Comparison of ENCODE assay signal across 8 mouse cellular contexts in the genomic region with DNA sequence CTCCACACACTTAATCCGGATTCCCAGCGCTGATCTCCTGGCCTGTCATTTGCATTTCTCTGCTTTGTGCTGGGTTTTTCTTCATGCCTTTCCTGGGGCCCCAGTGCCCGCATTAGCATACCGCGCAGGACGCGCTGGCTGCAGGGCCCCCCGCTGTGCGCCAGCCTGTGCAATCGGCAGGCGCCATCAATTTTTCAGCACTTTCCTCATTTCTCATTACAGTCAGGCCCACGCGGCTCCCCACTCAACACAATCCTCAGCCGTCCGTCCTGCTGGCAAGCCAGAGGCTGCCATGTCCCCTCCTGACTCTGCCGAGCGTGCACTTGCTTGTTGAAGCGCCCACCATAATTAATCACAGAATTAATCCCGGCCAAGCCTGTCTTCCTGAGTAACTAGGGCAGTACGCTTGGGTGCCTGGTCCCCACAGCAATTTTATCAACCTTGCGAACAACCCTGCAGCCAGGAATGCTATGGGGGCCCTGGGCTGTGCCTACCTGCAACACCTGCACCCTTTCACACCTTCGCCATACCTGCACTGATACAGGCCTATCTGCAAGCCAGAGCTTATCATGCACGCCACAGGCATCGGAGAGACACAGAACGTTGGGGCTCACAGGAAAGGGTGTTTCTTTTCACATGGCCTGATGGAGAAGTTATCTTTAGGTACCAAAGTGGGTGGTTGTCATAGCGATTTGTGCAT. TPM values are rescaled to one million over a fixed set of nuclear protein-coding genes. Genes with fewer than 3 reads are reported as not detected.
DNase-seq lines count a peak whose midpoint lies in the region; ATAC-seq and TF ChIP-seq lines count a peak whose summit lies in the region.

No protein-coding gene starts in this region.

- 15% methylated on average over 26 of the region's 26 CpGs for WGBS in kidney, embryonic 15.5 days
- 28% methylated on average over 26 of the region's 26 CpGs for WGBS in kidney, adult 2 months
- 6% methylated on average over 26 of the region's 26 CpGs for WGBS in hindbrain, embryonic 12.5 days
- 9% methylated on average over 26 of the region's 26 CpGs for WGBS in limb, embryonic 13.5 days

- peak overlapping the region; percentile 62 for H3K4me2 ChIP-seq in kidney, embryonic 15.5 days
- peak overlapping the region; percentile 50 for H3K4me2 ChIP-seq in hindbrain, embryonic 12.5 days (replicated peaks)
- H3K4me2 ChIP-seq in limb, embryonic 13.5 days (replicated peaks): peak overlapping the region; percentile 64

- H3K9ac ChIP-seq in kidney, embryonic 15.5 days: peak overlapping the region; percentile 17; the same call in 1 of the 2 replicates
- peak overlapping the region; percentile 45; the same call in 1 of the 2 replicates for H3K9ac ChIP-seq in hindbrain, embryonic 12.5 days
- peak overlapping the region; percentile 43 for H3K9ac ChIP-seq in limb, embryonic 13.5 days

- H3K27ac ChIP-seq in kidney, embryonic 15.5 days: peak overlapping the region; percentile 27; the same call in 1 of the 2 replicates
- H3K27ac ChIP-seq in kidney, adult 2 months (ENCODE audit: insufficient read depth, low read depth, low read length): no peak overlapping the region
- peak overlapping the region; percentile 85 for H3K27ac ChIP-seq in hindbrain, embryonic 12.5 days
- no peak overlapping the region for H3K27ac ChIP-seq in limb, embryonic 13.5 days

- TF ChIP-seq CTCF in kidney, adult 2 months (conservative IDR thresholded peaks at IDR 0.05; ENCODE audit: insufficient read depth, insufficient read length, low read depth, low read length): no peak

- ATAC-seq in kidney, embryonic 15.5 days (replicated peaks; ENCODE audit: low FRiP score): peak; percentile 62; the same call in 1 of the 2 replicates
- ATAC-seq in hindbrain, embryonic 12.5 days (ENCODE audit: low FRiP score): peak; percentile 93
- no peak for ATAC-seq in limb, embryonic 13.5 days (ENCODE audit: low FRiP score, low read depth)

- 0 out of 2 replicates have a peak, but pooled peaks cover 5% of the 10 kb centered on the region for H3K27me3 ChIP-seq in kidney, embryonic 15.5 days
- H3K27me3 ChIP-seq in kidney, adult 2 months (replicated peaks; ENCODE audit: control insufficient read depth, insufficient read depth, low read length): no peaks in the 10 kb centered on the region
- no peaks in the 10 kb centered on the region for H3K27me3 ChIP-seq in hindbrain, embryonic 12.5 days
- no peaks in the 10 kb centered on the region for H3K27me3 ChIP-seq in limb, embryonic 13.5 days

- H3K4me1 ChIP-seq in kidney, embryonic 15.5 days: peaks cover 12% of the 10 kb centered on the region
- H3K4me1 ChIP-seq in kidney, adult 2 months (ENCODE audit: control insufficient read depth, insufficient read depth, low read length): no peaks in the 10 kb centered on the region
- peaks cover 25% of the 10 kb centered on the region for H3K4me1 ChIP-seq in hindbrain, embryonic 12.5 days
- H3K4me1 ChIP-seq in limb, embryonic 13.5 days: peaks cover 12% of the 10 kb centered on the region

- H3K36me3 ChIP-seq in kidney, embryonic 15.5 days: no peaks in the 10 kb centered on the region
- no peaks in the 10 kb centered on the region for H3K36me3 ChIP-seq in kidney, adult 2 months (ENCODE audit: control insufficient read depth, insufficient read depth, low read length)
- no peaks in the 10 kb centered on the region for H3K36me3 ChIP-seq in hindbrain, embryonic 12.5 days
- no peaks in the 10 kb centered on the region for H3K36me3 ChIP-seq in limb, embryonic 13.5 days

- H3K9me3 ChIP-seq in kidney, embryonic 15.5 days (replicated peaks): 0 out of 2 replicates have a peak, but pooled peaks cover 5% of the 10 kb centered on the region
- H3K9me3 ChIP-seq in hindbrain, embryonic 12.5 days (replicated peaks): peaks cover 21% of the 10 kb centered on the region
- peaks cover 21% of the 10 kb centered on the region for H3K9me3 ChIP-seq in limb, embryonic 13.5 days

- no peak for TF ChIP-seq POLR2A in kidney, adult 2 months (IDR thresholded peaks at IDR 0.05; ENCODE audit: low read depth, low read length)

- H3K4me3 ChIP-seq in kidney, embryonic 15.5 days (replicated peaks): peak overlapping the region; percentile 33
- H3K4me3 ChIP-seq in kidney, adult 2 months (ENCODE audit: insufficient read depth, low read depth, low read length): no peak overlapping the region
- H3K4me3 ChIP-seq in hindbrain, embryonic 12.5 days: peak overlapping the region; percentile 15
- H3K4me3 ChIP-seq in limb, embryonic 13.5 days: peak overlapping the region; percentile 31

- no peak for DNase-seq in kidney, adult 2 months
- peak; percentile 84 to 85 for DNase-seq in cerebellum, postnatal 10 days
- DNase-seq in right cerebral cortex, postnatal 25 days: peak; percentile 56
- DNase-seq in urinary bladder, postnatal 4 days (ENCODE audit: low spot score in 2 of 2): no peak
- no peak for DNase-seq in adrenal gland, adult 18-20 months (ENCODE audit: low spot score in 2 of 2)

RNA-seq across cellular contexts. Expression of a gene that starts 48.6 kb away (rescaled TPM):
- polyA plus RNA-seq in kidney, embryonic 15.5 days (2015; fragmentation: Nextera tagmentation; extraction: Ambion mirVana): 783 and 843 TPM in 2 replicates
- polyA plus RNA-seq in kidney, adult 2 months (2012; rRNA removed): 389 and 411 TPM in 2 replicates
- polyA plus RNA-seq in hindbrain, embryonic 12.5 days (2016; fragmentation: Nextera tagmentation; extraction: Ambion mirVana): 564 and 574 TPM in 2 replicates
- polyA plus RNA-seq in limb, embryonic 13.5 days (2015; fragmentation: Nextera tagmentation; extraction: Ambion mirVana): 791 and 827 TPM in 2 replicates
- 100 to 1,000 TPM; 472 to 530 TPM for total RNA-seq in adrenal gland, adult 18-20 months (2021)

Comparison
In these comparisons a context has a peak if more than half of its experiments do, and no peak if none do; other contexts are left out.
1. H3K27ac ChIP-seq: peak in kidney, embryonic 15.5 days (single experiment) and hindbrain, embryonic 12.5 days (single experiment); none in kidney, adult 2 months (single experiment) and limb, embryonic 13.5 days (single experiment).
2. DNase-seq: peak in cerebellum, postnatal 10 days (2 of 2) and right cerebral cortex, postnatal 25 days (single experiment); none in kidney, adult 2 months (single experiment), urinary bladder, postnatal 4 days (0 of 2) and adrenal gland, adult 18-20 months (0 of 2).
3. Peak in every context shown above with its lines, with median percentiles within 50 percentile points of each other: H3K4me2 ChIP-seq and H3K9ac ChIP-seq.